Mouse (Mus musculus): ENCODE measurements around the gene Gaa. TPM values are rescaled to one million over a fixed set of nuclear protein-coding genes. Genes with fewer than 3 reads are reported as not detected.

Gene Gaa
- total RNA-seq (2023) = 37.8 and 44.8 TPM in 2 replicates

GRCm38 (mm10) chr11:119267768-119268556, at the start of gene Gaa:
Gene Gaa, plus strand, starts transcription at chr11:119267887.

GRCm38 (mm10) chr11:119228091-119228781, 39.5 kb upstream of the Gaa start, which contains the start of the genes Tbc1d16 and Ccdc40:
Gene Tbc1d16, minus strand, starts transcription at chr11:119228499.
Gene Ccdc40, plus strand, starts transcription at chr11:119228572.

GRCm38 (mm10) chr11:119299391-119300245, 31.9 kb downstream of the Gaa start, which contains the start of gene Eif4a3:
Gene Eif4a3, minus strand, starts transcription at chr11:119300089.

GRCm38 (mm10) chr11:119307658-119307867, 39.9 kb downstream of the Gaa start, which contains the start of gene Card14:
Gene Card14, plus strand, starts transcription at chr11:119307768.

Other genes with a start within 250 kb of the Gaa start
- 0.88 and 1.4 TPM in 2 replicates for gene Cbx2, start 244.9 kb upstream of the Gaa start, total RNA-seq (2023)
- gene Cbx8, start 226.9 kb upstream of the Gaa start, total RNA-seq (2023) = 7.2 and 7.5 TPM in 2 replicates
- 60.3 and 66.9 TPM in 2 replicates for gene Cbx4, start 181.7 kb upstream of the Gaa start, total RNA-seq (2023)
- gene Tbc1d16, start 39.4 kb upstream of the Gaa start, total RNA-seq (2023) = 0.45 and 0.63 TPM in 2 replicates
- 0.18 and 0.28 TPM in 2 replicates for gene Ccdc40, start 39.3 kb upstream of the Gaa start, total RNA-seq (2023)
- gene Eif4a3, start 32.2 kb downstream of the Gaa start, total RNA-seq (2023) = 154 and 178 TPM in 2 replicates
- not detected in 2 replicates for gene Card14, start 39.9 kb downstream of the Gaa start, total RNA-seq (2023)
- gene Sgsh, start 87.6 kb downstream of the Gaa start, total RNA-seq (2023) = 8.4 and 9.8 TPM in 2 replicates
- gene Slc26a11, start 87.7 kb downstream of the Gaa start, total RNA-seq (2023) = 14.5 and 17.4 TPM in 2 replicates
- 47.8 and 49.2 TPM in 2 replicates for gene Rnf213, start 125.2 kb downstream of the Gaa start, total RNA-seq (2023)
- gene Endov, start 223.5 kb downstream of the Gaa start, total RNA-seq (2023) = 6.7 and 10.7 TPM in 2 replicates